Mouse (Mus musculus) mature B cell (primary cell): ENCODE measurements around the gene Smtnl1.

Source experiments
- in situ Hi-C: fragments of 300-500 bp; cut with MboI; formaldehyde crosslinking; loops from 2 replicates; pipeline ENCODE4 v1.14.3; 2019

Smtnl1 gene

GRCm38 (mm10) chr2:84822552-84822951 lies at the start of gene Smtnl1:
Smtnl1 (minus strand) TSS chr2:84822652.
- in situ Hi-C loops: no loop called here

DNA sequence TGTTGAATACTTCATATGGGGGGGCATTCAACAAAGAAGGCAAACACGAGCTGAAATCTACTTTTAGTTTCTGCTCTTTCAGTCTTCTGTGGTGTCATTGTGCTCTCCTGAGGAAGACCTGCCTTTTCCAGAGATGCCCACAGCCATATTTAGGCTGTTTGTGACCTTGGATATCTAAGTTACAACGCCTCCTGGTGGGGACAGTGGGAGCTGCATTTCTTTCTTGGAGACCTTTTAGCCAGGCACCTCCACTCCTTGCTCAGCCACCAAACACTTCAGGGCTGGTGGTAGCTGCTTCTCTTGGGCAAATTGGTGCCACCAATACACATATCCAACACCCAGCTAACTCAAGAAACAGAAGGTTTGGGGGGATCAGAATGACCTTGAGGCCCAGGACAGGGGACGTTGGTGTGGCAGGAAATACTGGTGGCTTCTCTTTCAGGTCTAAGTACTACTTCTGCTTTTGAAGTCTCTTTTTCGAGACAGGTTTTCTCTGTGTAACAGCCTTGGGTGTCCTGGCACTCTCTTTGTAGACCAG lies 48.2 kb upstream of the Smtnl1 start:
- in situ Hi-C loops: no loop called here

DNA sequence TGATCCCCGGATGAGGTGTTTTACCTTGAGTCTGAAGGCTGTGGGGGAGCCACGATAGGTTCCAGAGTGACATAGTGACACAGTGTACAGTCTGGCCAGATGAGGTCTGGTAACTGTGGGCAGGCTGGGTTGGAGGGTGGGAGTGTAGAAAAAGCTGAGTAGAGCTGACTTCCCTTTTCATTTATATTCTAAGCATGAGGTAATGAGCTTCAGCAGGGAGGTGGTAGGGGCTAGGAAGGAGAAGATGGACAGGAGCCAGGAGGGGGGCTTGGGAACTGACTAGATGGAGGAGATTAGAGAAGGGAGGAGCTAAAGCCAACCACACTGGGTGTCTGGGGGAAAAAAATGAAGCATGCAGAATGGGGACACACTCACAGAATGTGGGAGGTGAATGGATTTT lies 46.5 kb upstream of the Smtnl1 start:
- in situ Hi-C loops: no loop called here

- in situ Hi-C loops: no loop called here
These were observed 46.1 kb upstream of the Smtnl1 start for GRCm38 (mm10) chr2:84868521-84868943.

DNA sequence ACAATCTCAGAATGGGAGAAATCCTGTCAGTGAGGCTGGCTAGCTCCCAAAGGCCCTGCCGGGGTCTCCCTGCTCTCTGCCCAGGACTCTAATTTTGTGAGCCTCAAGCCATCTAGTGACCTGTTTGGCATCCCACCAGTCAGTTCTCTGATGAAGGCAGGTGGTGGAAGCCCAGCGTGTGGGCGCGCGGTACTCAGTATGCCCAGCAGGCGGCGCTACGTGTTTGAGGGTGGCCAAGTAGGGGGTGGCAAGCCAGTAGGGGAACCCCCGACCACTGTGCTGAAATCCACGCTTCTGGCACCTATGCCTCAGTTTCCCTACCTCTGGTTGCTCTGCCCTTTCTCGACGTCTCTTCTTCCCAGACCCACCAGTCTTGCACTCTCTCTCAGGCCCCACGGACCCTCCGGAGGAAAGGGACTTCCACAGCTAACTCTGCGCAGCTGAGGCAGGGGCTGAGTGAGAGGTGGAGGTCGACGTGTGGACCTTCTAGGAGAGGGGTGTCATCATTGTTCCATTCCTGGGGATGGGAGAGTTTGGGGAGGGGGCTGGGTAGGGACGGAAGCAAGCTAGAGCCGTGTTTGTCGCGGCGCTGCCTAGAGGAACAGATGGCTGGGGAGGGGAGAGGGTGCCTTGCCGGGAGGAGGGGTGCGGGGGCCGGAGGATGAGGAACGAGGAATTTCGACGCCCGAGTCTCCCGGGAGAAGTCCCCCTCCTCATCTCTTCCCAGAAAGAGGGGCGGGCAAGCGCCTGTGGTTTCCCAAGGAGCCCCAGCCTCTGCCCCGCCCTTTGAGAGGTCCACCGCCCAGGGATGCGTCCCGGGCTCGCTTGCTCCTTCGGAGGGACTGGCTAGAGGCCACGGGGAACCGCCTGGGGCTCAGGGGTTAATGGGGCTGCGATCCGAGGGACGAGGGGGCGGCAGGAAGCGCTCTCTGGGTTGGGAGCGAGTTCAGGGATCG lies 43.4 kb upstream of the Smtnl1 start:
- in situ Hi-C loops: no loop called here

GRCm38 (mm10) chr2:84862231-84862630 lies 39.8 kb upstream of the Smtnl1 start:
- in situ Hi-C loops: no loop called here

DNA sequence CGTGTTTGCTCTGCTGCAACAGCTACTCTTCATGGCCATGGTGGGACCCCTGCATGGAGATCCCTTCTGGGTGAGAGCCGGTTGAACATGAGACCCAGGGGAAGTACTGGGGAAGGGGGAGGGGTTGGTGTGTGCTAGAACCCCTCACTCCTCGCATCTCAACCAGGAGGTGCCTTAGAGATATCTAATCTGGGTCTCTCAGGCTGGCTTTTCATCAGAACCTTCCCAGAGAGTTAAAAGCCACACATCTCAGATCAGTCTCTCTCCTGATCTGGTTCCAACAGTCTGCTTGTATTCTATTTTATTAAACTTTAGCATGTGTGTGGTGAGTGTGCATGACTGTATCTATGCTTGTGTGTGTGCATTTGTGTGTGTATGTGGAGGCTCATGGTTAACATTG lies 39.0 kb upstream of the Smtnl1 start:
- in situ Hi-C loops: no loop called here

- in situ Hi-C loops: no loop called here
These were observed 37.7 kb upstream of the Smtnl1 start for GRCm38 (mm10) chr2:84859991-84860780.

GRCm38 (mm10) chr2:84858551-84858950 lies 36.1 kb upstream of the Smtnl1 start:
- in situ Hi-C loops: no loop called here

- in situ Hi-C loops: no loop called here
These were observed 33.3 kb upstream of the Smtnl1 start for GRCm38 (mm10) chr2:84855732-84856131.

GRCm38 (mm10) chr2:84851130-84852040 lies 28.9 kb upstream of the Smtnl1 start:
- in situ Hi-C loops: no loop called here

- in situ Hi-C loops: no loop called here
These were observed 28.1 kb upstream of the Smtnl1 start for GRCm38 (mm10) chr2:84850407-84851129.

DNA sequence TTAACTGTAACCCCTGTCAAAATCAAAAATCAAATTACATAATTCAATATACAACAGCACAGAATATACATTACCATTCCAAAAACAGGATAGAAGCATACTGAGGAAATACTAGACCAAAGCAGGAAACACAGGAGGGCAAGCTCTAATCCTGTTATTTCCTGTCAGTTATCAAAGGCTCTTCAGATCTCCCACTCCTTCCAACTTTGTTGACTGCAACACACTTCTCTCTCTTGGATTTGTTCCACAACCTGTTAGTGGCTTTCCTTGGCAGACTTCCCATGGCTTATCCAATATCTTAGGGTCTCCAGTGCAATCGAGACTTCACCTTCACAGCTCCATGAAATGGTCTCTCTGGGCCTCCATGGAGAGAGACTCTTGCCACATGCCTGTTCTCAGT lies 22.8 kb upstream of the Smtnl1 start:
- in situ Hi-C loops: no loop called here

- in situ Hi-C loops: no loop called here
These were observed 21.2 kb upstream of the Smtnl1 start for GRCm38 (mm10) chr2:84843654-84844053.

DNA sequence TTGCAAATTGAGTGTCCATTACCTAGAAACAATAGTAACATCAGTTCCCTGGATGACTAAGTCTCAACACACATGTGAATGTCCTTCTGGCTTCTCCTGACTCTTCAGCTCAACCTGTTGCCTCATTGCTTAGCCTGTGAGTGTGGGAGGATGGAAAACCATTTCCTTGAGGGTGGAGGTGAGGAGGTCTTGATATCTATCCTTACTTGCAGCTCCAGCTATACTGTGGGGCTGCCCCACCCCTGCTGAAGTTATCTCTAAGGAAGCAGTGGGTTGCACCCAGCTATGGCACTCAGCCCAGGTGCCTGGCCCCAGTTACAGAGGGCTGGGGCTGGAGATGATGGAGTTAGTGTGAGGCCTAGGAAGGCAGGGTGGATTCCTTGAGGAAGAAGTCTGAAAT lies 19.5 kb upstream of the Smtnl1 start:
- in situ Hi-C loops: no loop called here

- in situ Hi-C loops: no loop called here
These were observed 18.5 kb upstream of the Smtnl1 start for GRCm38 (mm10) chr2:84840748-84841563.

DNA sequence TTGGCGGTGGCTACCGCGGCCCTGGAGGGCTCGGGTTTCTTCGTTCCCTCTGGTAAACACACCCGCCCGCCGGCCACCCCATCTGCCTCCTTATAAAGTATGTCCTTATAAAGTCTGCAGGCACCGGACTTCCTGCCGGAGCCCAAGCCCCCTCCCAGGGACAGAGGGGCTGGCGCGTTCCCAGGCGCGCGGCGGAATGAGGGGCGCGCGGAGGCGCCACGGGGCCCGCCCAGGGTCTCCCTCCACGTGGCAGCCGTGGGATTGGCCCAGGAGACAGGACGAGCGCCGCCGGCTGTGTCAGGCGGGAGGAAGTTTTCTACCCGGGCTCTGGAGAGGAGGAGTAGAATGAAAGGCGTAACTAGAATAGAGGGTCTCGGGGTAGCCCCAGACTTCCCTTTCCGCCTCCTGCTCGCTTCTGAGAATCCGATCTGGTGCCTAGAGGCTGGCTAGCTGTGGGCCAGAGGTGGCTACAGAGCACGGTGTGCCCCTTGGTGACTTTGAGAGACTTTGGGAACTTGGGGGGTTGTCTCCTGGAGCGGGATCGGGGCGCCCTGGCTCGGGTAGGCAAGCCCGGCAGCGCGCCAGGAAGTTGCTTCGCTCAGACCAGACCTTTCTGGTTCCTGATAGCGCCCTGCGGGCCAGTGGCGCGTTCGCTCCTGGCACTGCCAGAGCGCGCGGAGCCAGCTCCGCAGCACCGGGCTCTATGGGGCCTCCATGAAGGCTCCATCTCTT lies 17.7 kb upstream of the Smtnl1 start:
- in situ Hi-C loops: no loop called here

DNA sequence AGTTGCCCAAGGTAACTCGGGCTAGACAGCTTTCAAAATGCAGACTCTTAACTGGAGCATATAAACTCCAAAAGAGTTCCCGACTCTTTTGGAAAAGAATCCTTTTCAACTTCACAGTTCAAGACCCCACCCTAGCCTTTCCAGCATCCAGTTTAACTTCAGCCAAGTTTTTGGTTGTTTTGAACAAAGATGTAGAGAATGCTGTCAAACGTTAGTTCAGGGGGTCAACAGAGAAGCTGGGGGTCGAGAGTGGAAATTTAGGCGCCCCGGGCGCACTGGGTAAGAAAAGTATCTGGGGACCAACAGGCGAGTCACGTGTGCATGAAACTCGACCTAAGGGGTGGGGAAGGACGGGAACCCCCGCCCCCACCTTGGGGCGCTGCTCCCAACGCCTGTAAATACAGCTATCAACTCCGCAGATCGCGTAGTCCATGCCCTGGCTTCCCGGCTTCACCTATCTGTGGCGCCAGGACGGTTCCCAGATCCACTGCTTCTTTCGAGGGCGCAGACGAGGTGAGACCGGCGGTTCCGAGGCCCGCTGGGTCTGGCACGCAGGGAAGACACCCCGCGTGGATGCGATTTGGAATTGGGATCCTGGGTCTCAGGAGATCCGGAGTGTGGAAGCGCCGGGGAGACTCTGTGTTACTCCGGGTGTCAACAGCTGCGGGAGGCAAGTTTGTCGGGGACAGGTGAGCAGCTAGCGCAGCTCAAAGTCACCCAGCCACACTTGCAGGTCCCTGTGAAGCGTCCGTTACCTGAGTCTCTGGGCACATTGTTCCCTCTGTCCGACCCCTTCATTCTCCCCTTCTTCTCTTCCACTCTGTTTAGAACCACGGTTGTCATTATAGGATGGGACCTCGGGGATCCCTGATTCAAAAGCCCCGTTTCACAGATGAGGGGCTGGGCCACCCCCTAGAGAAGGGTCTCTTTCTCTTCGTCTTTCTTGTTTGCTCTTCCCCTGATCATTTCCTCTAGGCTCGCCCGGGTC lies 16.8 kb upstream of the Smtnl1 start:
- in situ Hi-C loops: loop anchor here (10.0 kb wide), 1 partner anchor 46 kb away; the partner anchor contains the start of gene Rtn4rl2
